Mouse (Mus musculus) embryonic facial prominence, embryonic 15.5 days (tissue): ENCODE data around the gene Tectb. TPM values are rescaled to one million over a fixed set of nuclear protein-coding genes. Genes with fewer than 3 reads are reported as not detected.

Experiments used
- ATAC-seq: fragments of 200-750 bp; cut with Nextera tagmentation; 2 replicates; pipeline ENCODE4 v1.8.0; 2017; ENCODE audit warnings: low read depth, moderate TSS enrichment; ENCODE audit not compliant: insufficient number of reproducible peaks, low FRiP score, low TSS enrichment
- H3K27ac ChIP-seq: fragments of 300-500 bp; sonication (generic); replicated peaks from 2 replicates; pipeline ENCODE4 v1.5.1; 2015; ENCODE audit warnings: mild to moderate bottlenecking, inconsistent platforms
- H3K27me3 ChIP-seq: fragments of 300-500 bp; sonication (generic); 2 replicates; pipeline ENCODE4 v1.6.1; 2015; ENCODE audit warnings: inconsistent platforms
- H3K36me3 ChIP-seq: fragments of 300-500 bp; sonication (generic); 2 replicates; pipeline ENCODE4 v1.6.1; 2015; ENCODE audit warnings: mild to moderate bottlenecking, inconsistent platforms
- H3K4me1 ChIP-seq: fragments of 300-500 bp; sonication (generic); 2 replicates; pipeline ENCODE4 v1.6.1; 2015; ENCODE audit warnings: inconsistent platforms
- H3K4me2 ChIP-seq: fragments of 300-500 bp; sonication (generic); replicated peaks from 2 replicates; pipeline ENCODE4 v1.6.1; 2015; ENCODE audit warnings: mild to moderate bottlenecking, inconsistent platforms
- H3K4me3 ChIP-seq: fragments of 300-500 bp; sonication (generic); replicated peaks from 2 replicates; pipeline ENCODE4 v1.5.1; 2015; ENCODE audit warnings: mild to moderate bottlenecking, inconsistent platforms
- H3K9ac ChIP-seq: fragments of 300-500 bp; sonication (generic); 2 replicates; pipeline ENCODE4 v1.6.1; 2015; ENCODE audit warnings: inconsistent platforms
- H3K9me3 ChIP-seq: fragments of 300-500 bp; sonication (generic); replicated peaks from 2 replicates; pipeline ENCODE4 v1.6.1; 2016; ENCODE audit warnings: inconsistent platforms
- WGBS: fragments of 180-500 bp; shearing (Covaris S2); methylation state at CpG from one replicate; pipeline ENCODE4 v1.1.7; 2015; 5-methylcytosine and 5-hydroxymethylcytosine counted together
- microRNA-seq: library from miRNA; unstranded; fragments of <30 nt; microRNA quantifications from one replicate; pipeline ENCODE4, GENCODE M21; 2016; ENCODE audit warnings: borderline number of aligned reads
- polyA plus RNA-seq: library from polyadenylated mRNA; unstranded; fragments of >200 nt; fragmentation: Nextera tagmentation; extraction: Ambion mirVana; gene quantifications from 2 replicates; pipeline ENCODE4 v1.2.1, GENCODE M21; 2015

Gene Tectb
- polyA plus RNA-seq, 1 experiment from 2014 or later = 0.36 TPM

GRCm38 (mm10) chr19:55227135-55227534 is 46.6 kb downstream of the Tectb start:
- Histone ChIP-seq H3K4me3 (no peak overlapping the region), H3K36me3 (no peaks in the 10 kb centered on the region), H3K4me2 (no peak overlapping the region), H3K4me1 (no peaks in the 10 kb centered on the region), H3K27me3 (no peaks in the 10 kb centered on the region), H3K9ac (no peak overlapping the region), H3K27ac (no peak overlapping the region), H3K9me3 (no peaks in the 10 kb centered on the region)
- 79% methylated on average over 7 of the region's 7 CpGs for WGBS
- ATAC-seq = no peak

DNA sequence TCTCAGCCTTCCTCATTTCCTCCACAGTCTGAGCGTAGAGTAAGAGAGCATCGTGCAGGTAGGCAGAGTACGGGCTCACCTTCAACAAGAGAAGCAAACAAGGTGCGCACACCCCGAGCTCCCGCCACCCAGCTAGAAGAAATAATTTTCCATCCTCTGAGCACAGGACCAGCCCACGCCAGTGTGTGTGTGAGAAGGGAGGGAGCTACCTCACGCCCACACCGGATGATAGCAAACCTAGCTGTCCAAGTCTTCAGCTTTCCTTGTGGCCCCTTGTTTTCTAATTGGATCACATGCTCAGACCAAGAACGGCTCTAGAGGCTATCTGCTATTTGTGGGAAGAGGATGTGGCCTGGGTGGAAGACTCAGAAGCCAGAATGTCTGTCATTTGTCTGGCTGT is 50.5 kb downstream of the Tectb start:
- no peaks in the 10 kb centered on the region for H3K36me3 ChIP-seq
- H3K4me3 ChIP-seq = no peak overlapping the region
- H3K27me3 ChIP-seq = no peaks in the 10 kb centered on the region
- H3K4me1 ChIP-seq = no peaks in the 10 kb centered on the region
- WGBS = 80% methylated on average over 10 of the region's 10 CpGs
- H3K27ac ChIP-seq = no peak overlapping the region
- H3K9ac ChIP-seq = no peak overlapping the region
- H3K9me3 ChIP-seq = no peaks in the 10 kb centered on the region
- no peak for ATAC-seq
- H3K4me2 ChIP-seq = no peak overlapping the region

GRCm38 (mm10) chr19:55232136-55232535 is 51.6 kb downstream of the Tectb start:
- ATAC-seq = no peak
- H3K36me3 ChIP-seq = no peaks in the 10 kb centered on the region
- H3K4me2 ChIP-seq = no peak overlapping the region
- no peaks in the 10 kb centered on the region for H3K9me3 ChIP-seq
- no peak overlapping the region for H3K9ac ChIP-seq
- 56% methylated on average over 8 of the region's 8 CpGs for WGBS
- H3K27ac ChIP-seq = no peak overlapping the region
- H3K4me1 ChIP-seq = no peaks in the 10 kb centered on the region
- no peak overlapping the region for H3K4me3 ChIP-seq
- H3K27me3 ChIP-seq = no peaks in the 10 kb centered on the region

- no peak overlapping the region for H3K4me2 ChIP-seq
- no peak overlapping the region for H3K4me3 ChIP-seq
- no peaks in the 10 kb centered on the region for H3K9me3 ChIP-seq
- no peak for ATAC-seq
- H3K27me3 ChIP-seq = no peaks in the 10 kb centered on the region
- H3K9ac ChIP-seq = no peak overlapping the region
- WGBS = 34% methylated on average over 2 of the region's 2 CpGs
- no peak overlapping the region for H3K27ac ChIP-seq
- no peaks in the 10 kb centered on the region for H3K4me1 ChIP-seq
- H3K36me3 ChIP-seq = no peaks in the 10 kb centered on the region
These were observed 55.5 kb downstream of the Tectb start for GRCm38 (mm10) chr19:55236026-55236425.

- H3K27ac ChIP-seq = no peak overlapping the region
- ATAC-seq = no peak
- H3K4me2 ChIP-seq = no peak overlapping the region
- H3K9ac ChIP-seq = no peak overlapping the region
- no peaks in the 10 kb centered on the region for H3K36me3 ChIP-seq
- no peaks in the 10 kb centered on the region for H3K9me3 ChIP-seq
- WGBS = 87% methylated on average over 5 of the region's 5 CpGs
- H3K27me3 ChIP-seq = no peaks in the 10 kb centered on the region
- H3K4me3 ChIP-seq = no peak overlapping the region
- no peaks in the 10 kb centered on the region for H3K4me1 ChIP-seq
These were observed 56.0 kb downstream of the Tectb start for GRCm38 (mm10) chr19:55236564-55236963.

GRCm38 (mm10) chr19:55239766-55240426 is 59.4 kb downstream of the Tectb start:
- no peaks in the 10 kb centered on the region for H3K27me3 ChIP-seq
- H3K4me3 ChIP-seq = no peak overlapping the region
- H3K27ac ChIP-seq = no peak overlapping the region
- H3K9ac ChIP-seq = no peak overlapping the region
- no peak for ATAC-seq
- H3K4me2 ChIP-seq = no peak overlapping the region
- peaks cover under 1% of the 10 kb centered on the region; the same call in 1 of the 2 replicates for H3K4me1 ChIP-seq
- H3K9me3 ChIP-seq = no peaks in the 10 kb centered on the region
- 66% methylated on average over 6 of the region's 6 CpGs for WGBS
- H3K36me3 ChIP-seq = no peaks in the 10 kb centered on the region

DNA sequence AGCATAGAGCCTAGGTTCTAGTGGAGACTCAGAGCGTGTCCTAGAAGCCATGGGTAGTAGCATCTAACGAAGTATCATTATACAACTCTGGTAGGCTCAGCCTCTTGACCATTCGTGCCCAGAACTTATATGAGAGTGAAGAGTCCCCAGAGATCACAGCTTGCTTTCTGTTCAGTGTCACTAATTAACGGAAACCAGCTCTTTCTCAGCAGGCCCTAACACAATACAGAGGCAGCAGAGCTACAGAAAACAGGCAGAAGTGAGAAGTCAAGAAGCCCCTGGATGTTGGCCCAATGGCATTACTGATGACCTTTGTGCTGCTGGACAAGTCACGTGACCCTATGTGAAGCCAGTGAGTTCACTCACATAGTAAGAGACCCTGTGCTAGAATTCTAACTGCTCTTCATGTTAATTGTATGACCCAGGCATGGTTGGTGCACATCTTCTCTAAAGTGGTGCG is 60.7 kb downstream of the Tectb start, which contains the start of gene Gucy2g:
Gucy2g (minus strand) TSS at position 51 of the 460 bp plus-strand sequence.
- Histone ChIP-seq H3K9ac (no peak within 1 kb of the TSS), H3K9me3 (no peaks in the 10 kb centered on the region), H3K4me1 (peaks cover 8% of the 10 kb centered on the region), H3K4me2 (no peak within 1 kb of the TSS), H3K27ac (no peak within 1 kb of the TSS), H3K36me3 (no peaks in the 10 kb centered on the region), H3K4me3 (no peak within 1 kb of the TSS), H3K27me3 (no peaks in the 10 kb centered on the region)
- no peak for ATAC-seq
- WGBS = 76% methylated on average over 6 of the region's 6 CpGs

DNA sequence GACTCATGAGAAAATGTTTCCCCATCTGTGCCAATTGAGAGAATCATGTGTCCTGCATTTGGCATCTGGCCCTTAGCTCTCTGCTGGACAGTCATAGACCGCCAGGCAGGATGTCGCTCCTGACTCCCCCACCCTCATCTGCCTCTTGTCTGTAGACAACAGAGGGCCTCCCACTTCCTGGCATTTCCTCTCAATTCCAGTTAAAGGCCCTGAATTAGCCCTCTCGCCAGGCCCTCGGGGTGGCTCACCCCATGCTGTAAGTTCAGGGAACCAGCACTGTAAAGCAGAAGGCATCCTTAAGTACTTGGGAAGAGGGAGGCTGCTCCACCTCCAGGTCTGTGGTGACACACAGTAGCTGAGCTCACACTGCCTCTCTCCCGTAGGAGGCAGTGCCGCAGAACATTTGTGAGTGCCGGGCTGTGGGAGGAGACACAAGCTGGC is 64.3 kb downstream of the Tectb start:
- H3K27me3 ChIP-seq = no peaks in the 10 kb centered on the region
- H3K27ac ChIP-seq = no peak overlapping the region
- H3K36me3 ChIP-seq = no peaks in the 10 kb centered on the region
- no peak overlapping the region for H3K4me3 ChIP-seq
- no peak overlapping the region for H3K4me2 ChIP-seq
- peak; percentile 67 for ATAC-seq
- peaks cover 8% of the 10 kb centered on the region for H3K4me1 ChIP-seq
- WGBS = 20% methylated on average over 7 of the region's 7 CpGs
- H3K9ac ChIP-seq = no peak overlapping the region
- H3K9me3 ChIP-seq = no peaks in the 10 kb centered on the region

Small RNA genes lying within 50 kb of the gene (microRNA-seq; reads per million reads assigned to microRNA genes)
- gene Mir6715 = not detected

Other genes starting within 250 kb of the Tectb start
- 12.7 and 13.7 TPM in 2 replicates for gene Gpam, start 53.5 kb upstream of the Tectb start, polyA plus RNA-seq
- gene Gucy2g, start 60.5 kb downstream of the Tectb start, polyA plus RNA-seq = 0.11 and 0.21 TPM in 2 replicates
- gene Acsl5, start 71.2 kb downstream of the Tectb start, polyA plus RNA-seq = 41.0 and 45.0 TPM in 2 replicates
- 78.7 and 80.1 TPM in 2 replicates for gene Zdhhc6, start 135.3 kb downstream of the Tectb start, polyA plus RNA-seq
- 25.3 and 25.6 TPM in 2 replicates for gene Vti1a, start 135.6 kb downstream of the Tectb start, polyA plus RNA-seq